Mouse (Mus musculus) limb, embryonic 14.5 days (tissue): ENCODE measurements around the gene Kcnh1. TPM values are rescaled to one million over a fixed set of nuclear protein-coding genes. Genes with fewer than 3 reads are reported as not detected.

ENCODE experiments used
- ATAC-seq: fragments of 200-750 bp; cut with Nextera tagmentation; 2 replicates; pipeline ENCODE4 v1.8.0; 2017; ENCODE audit warnings: low read depth, moderate number of reproducible peaks, moderate TSS enrichment; ENCODE audit not compliant: low FRiP score
- DNase-seq: peaks from one replicate; pipeline ENCODE4 v3.0.0-alpha.2; 2015; ENCODE audit warnings: low spot score
- H3K27ac ChIP-seq: fragments of 300-500 bp; sonication (generic); replicated peaks from 2 replicates; pipeline ENCODE4 v1.5.1; 2014; ENCODE audit warnings: low read depth, mild to moderate bottlenecking, low read length, moderate library complexity, mixed read lengths
- H3K27me3 ChIP-seq: fragments of 300-500 bp; sonication (generic); 2 replicates; pipeline ENCODE4 v1.6.1; 2014; ENCODE audit warnings: low read length, mixed read lengths; ENCODE audit not compliant: control insufficient read depth, insufficient read depth
- H3K36me3 ChIP-seq: fragments of 300-500 bp; sonication (generic); 2 replicates; pipeline ENCODE4 v1.6.1; 2014; ENCODE audit warnings: mild to moderate bottlenecking, low read length, moderate library complexity, mixed read lengths; ENCODE audit not compliant: control insufficient read depth, insufficient read depth
- H3K4me1 ChIP-seq: fragments of 300-500 bp; sonication (generic); 2 replicates; pipeline ENCODE4 v1.6.1; 2014; ENCODE audit warnings: antibody characterized with exemption, low read length, mixed read lengths; ENCODE audit not compliant: control insufficient read depth, insufficient read depth
- H3K4me2 ChIP-seq: fragments of 300-500 bp; sonication (generic); replicated peaks from 2 replicates; pipeline ENCODE4 v1.6.1; 2014; ENCODE audit warnings: low read depth, mild to moderate bottlenecking, low read length, moderate library complexity; ENCODE audit not compliant: severe bottlenecking
- H3K4me3 ChIP-seq: fragments of 300-500 bp; sonication (generic); replicated peaks from 2 replicates; pipeline ENCODE4 v1.5.1; 2014; ENCODE audit warnings: low read length
- H3K9ac ChIP-seq: fragments of 300-500 bp; sonication (generic); 2 replicates; pipeline ENCODE4 v1.6.1; 2014; ENCODE audit warnings: mild to moderate bottlenecking, low read depth, low read length, moderate library complexity; ENCODE audit not compliant: severe bottlenecking
- H3K9me3 ChIP-seq: fragments of 300-500 bp; sonication (generic); 2 replicates; pipeline ENCODE4 v1.6.1; 2016; ENCODE audit warnings: low read length; ENCODE audit not compliant: control insufficient read depth
- POLR2A ChIP-seq: fragments of 200-500 bp; IDR thresholded peaks from 2 replicates; pipeline ENCODE4 v1.8.0; 2012; ENCODE audit warnings: inconsistent platforms, mild to moderate bottlenecking, moderate library complexity, borderline replicate concordance; ENCODE audit not compliant: insufficient read depth, insufficient read length; ENCODE audit errors: extremely low read depth
- WGBS: fragments of 180-500 bp; shearing (Covaris S2); extraction: QIAGEN DNeasy Blood & Tissue Kit; methylation state at CpG from one replicate; pipeline ENCODE4 v1.1.7; 2014; 5-methylcytosine and 5-hydroxymethylcytosine counted together
- polyA plus RNA-seq, 2 experiments: library from polyadenylated mRNA; depleted of rRNA in 1 of 2; stranded (reverse) in 1 of 2; unstranded in 1 of 2; fragments of >200 nt; fragmentation: Nextera tagmentation in 1 of 2; extraction: Ambion mirVana in 1 of 2; gene quantifications; 2 replicates each; pipeline versions ENCODE4 v1.2.1 to v1.2.3; 2012 to 2014

Kcnh1 gene
- polyA plus RNA-seq, 2 experiments: 0.30 to 0.63 TPM

GRCm38 (mm10) chr1:192559341-192559740, 368.8 kb downstream of the Kcnh1 start:
- Histone ChIP-seq H3K9ac (no peak overlapping the region), H3K4me1 (no peaks in the 10 kb centered on the region), H3K4me3 (no peak overlapping the region), H3K27ac (no peak overlapping the region), H3K9me3 (no peaks in the 10 kb centered on the region), H3K4me2 (no peak overlapping the region), H3K36me3 (no peaks in the 10 kb centered on the region), H3K27me3 (no peaks in the 10 kb centered on the region)
- ATAC-seq: no peak
- TF ChIP-seq POLR2A: no peak
- no peak for DNase-seq
- WGBS: 94% methylated on average over 1 of the region's 1 CpGs

Other genes with a start within 250 kb of the Kcnh1 start
- 0.50 and 0.55 TPM in 2 replicates for gene Rd3, start 213.4 kb upstream of the Kcnh1 start, polyA plus RNA-seq (2012; rRNA removed)
- gene Rd3, start 213.4 kb upstream of the Kcnh1 start, polyA plus RNA-seq (2014; fragmentation: Nextera tagmentation; extraction: Ambion mirVana): 0.14 and 0.91 TPM in 2 replicates
- gene Traf5, start 98.2 kb upstream of the Kcnh1 start, polyA plus RNA-seq (2012; rRNA removed): 20.7 and 21.0 TPM in 2 replicates
- gene Traf5, start 98.2 kb upstream of the Kcnh1 start, polyA plus RNA-seq (2014; fragmentation: Nextera tagmentation; extraction: Ambion mirVana): 19.1 and 21.9 TPM in 2 replicates
- 49.8 and 73.2 TPM in 2 replicates for gene Rcor3, start 52.7 kb upstream of the Kcnh1 start, polyA plus RNA-seq (2012; rRNA removed)
- 34.3 and 39.1 TPM in 2 replicates for gene Rcor3, start 52.7 kb upstream of the Kcnh1 start, polyA plus RNA-seq (2014; fragmentation: Nextera tagmentation; extraction: Ambion mirVana)